Mouse (Mus musculus): ENCODE measurements at regions not wholly inside any gene's neighbourhood (a gene's known extent, or its start where the extent isn't known, plus 50 kb on each side); places are given as distances from the start of the nearest gene placed in this dataset.
A peak's percentile ranks its signal among the peaks of the same experiment; 100 is the strongest.

DNA sequence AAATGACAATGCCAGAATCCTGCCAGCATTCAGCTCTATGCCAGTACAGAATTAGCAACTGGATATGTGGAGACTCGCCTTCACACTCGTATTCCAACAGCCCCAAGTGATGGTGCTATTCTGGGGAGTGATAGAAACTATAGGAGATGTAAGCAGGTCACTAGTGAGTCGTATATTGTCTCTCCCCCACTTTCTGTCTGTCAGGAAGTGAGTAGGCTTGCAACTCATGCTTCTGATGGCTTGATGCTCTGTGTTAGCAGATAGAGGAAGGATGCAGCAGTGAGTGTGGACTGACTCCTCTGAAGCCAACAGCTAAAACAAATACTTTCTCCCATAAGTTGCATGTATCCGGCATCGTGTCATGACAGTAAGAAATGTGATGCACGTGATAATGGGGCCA, 52.0 kb upstream of the 4933409G03Rik start:
- WGBS, result 87% methylated on average over 6 of the region's 6 CpGs
- ATAC-seq (ENCODE audit: insufficient read depth, low FRiP score), result no peak

GRCm38 (mm10) chr2:68531099-68531498, 51.1 kb upstream of the 4933409G03Rik start:
- Histone ChIP-seq H3K4me1 (ENCODE audit: control insufficient read depth, insufficient read depth, low read length) (0 out of 2 replicates have a peak, but pooled peaks cover 7% of the 10 kb centered on the region), H3K4me2 (ENCODE audit: low read depth, low read length) (peak overlapping the region; percentile 5; the same call in 1 of the 2 replicates), H3K4me3 (replicated peaks; ENCODE audit: low read length) (no peak overlapping the region), H3K9me3 (replicated peaks; ENCODE audit: control insufficient read depth, low read length) (no peaks in the 10 kb centered on the region), H3K36me3 (ENCODE audit: control insufficient read depth, insufficient read depth, low read length) (no peaks in the 10 kb centered on the region), H3K9ac (ENCODE audit: low read length) (no peak overlapping the region), H3K27me3 (ENCODE audit: control insufficient read depth, insufficient read depth, low read length) (no peaks in the 10 kb centered on the region), H3K27ac (ENCODE audit: low read length) (no peak overlapping the region)
- ATAC-seq (ENCODE audit: insufficient read depth, low FRiP score), result no peak
- 47% methylated on average over 4 of the region's 4 CpGs for WGBS

More for the DNA sequence above, 52.0 kb upstream of the 4933409G03Rik start:
- H3K9me3 ChIP-seq (replicated peaks; ENCODE audit: control insufficient read depth, low read length), result no peaks in the 10 kb centered on the region
- H3K9ac ChIP-seq (ENCODE audit: low read length), result no peak overlapping the region
- H3K4me1 ChIP-seq (ENCODE audit: control insufficient read depth, insufficient read depth, low read length), result 0 out of 2 replicates have a peak, but pooled peaks cover 7% of the 10 kb centered on the region
- H3K4me2 ChIP-seq (ENCODE audit: low read depth, low read length), result no peak overlapping the region
- no peaks in the 10 kb centered on the region for H3K27me3 ChIP-seq (ENCODE audit: control insufficient read depth, insufficient read depth, low read length)
- no peaks in the 10 kb centered on the region for H3K36me3 ChIP-seq (ENCODE audit: control insufficient read depth, insufficient read depth, low read length)
- no peak overlapping the region for H3K27ac ChIP-seq (ENCODE audit: low read length)
- no peak overlapping the region for H3K4me3 ChIP-seq (replicated peaks; ENCODE audit: low read length)

Data from stomach, embryonic 16.5 days (tissue).